Mouse (Mus musculus): ENCODE results near the gene Vstm2b.

The Vstm2b gene

DNA sequence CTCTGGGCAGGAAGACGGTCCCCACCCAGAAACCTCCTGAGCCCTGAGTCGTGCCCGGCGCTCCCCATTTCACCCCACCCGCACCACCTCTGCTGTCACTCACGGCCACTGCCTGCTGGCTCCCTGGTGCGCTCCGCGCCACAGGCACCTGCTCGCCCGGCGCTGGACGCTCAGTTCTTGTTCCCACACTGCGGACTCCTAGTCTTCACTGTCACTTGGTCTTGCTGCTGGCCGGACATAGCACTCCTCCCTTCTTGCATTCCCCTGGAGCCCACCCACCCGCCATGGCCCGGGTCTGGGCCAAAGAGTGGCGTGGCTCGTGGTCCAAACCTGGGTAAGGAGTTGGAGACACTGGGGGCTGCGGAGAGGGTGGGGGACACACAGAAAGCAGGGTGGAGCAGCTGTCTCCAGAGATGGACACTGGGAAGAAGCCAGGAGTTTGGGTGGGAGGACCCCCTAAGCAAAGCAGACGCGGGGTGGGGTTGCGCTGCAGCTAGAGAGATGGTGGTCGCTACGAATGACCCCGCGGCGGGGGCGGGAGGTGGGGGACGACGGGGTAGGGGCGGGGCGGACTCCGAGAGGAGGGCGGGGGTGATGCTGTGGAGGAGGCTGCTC lies at the start of gene Vstm2b:
Gene Vstm2b (plus strand): TSS at position 233 of the 615 bp plus-strand sequence.
- no peak for DNase-seq (ENCODE audit: low spot score in 2 of 2)

DNA sequence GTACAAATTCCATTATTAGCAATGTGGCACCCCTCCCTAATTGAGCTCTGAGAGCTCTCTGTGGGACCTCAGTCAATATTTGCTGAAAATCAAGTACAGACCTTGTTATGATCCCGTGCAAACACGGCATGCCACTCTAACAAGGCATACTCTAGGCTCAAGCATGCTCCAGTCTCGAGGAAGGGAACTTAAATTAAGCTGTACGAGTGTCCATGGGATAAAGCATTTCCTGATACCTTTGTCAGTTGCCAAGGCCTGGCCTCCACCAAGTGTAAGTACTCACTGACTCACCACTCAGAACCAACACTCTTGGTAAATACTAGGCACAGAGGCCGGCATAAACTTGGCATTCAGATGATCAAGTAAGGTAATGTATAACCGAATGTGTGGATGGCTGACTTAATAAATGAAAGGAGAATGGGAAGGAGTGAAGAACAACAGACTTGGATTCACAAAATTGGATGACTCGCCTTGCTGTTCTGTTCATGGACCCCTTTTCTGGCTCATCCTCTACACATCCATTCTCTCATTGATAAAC lies 42.0 kb upstream of the Vstm2b start:
- no peak for DNase-seq (ENCODE audit: low spot score in 2 of 2)

DNA sequence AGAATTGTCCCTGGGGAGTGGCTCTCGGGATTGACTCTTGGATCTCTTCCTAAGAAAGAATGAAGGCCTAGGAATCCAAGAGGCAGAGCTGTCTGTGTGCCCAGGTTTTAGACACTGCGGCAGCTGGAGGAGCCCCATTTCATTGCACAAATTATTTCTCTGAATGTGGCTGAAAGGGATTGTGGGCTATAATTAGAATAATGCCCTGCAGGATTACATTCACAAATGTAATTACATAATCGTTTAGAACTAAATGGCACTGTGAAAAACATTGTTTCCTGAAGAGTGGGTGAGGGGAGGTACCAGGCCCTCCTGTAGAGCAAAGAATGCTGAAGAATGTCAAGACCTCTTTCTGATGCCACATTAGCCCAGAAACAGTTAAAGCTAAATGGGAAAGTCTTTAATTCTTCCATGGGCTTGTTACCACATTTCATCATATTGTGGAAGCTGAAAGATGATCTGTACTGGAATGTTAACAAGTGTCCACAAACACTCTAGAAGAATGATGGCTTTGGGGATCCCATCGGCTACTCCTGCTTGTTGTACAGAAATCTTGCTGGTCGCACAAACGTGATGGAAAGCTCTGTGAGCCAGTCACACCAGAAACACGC lies 24.6 kb upstream of the Vstm2b start:
- DNase-seq (ENCODE audit: low spot score in 2 of 2), result no peak

DNA sequence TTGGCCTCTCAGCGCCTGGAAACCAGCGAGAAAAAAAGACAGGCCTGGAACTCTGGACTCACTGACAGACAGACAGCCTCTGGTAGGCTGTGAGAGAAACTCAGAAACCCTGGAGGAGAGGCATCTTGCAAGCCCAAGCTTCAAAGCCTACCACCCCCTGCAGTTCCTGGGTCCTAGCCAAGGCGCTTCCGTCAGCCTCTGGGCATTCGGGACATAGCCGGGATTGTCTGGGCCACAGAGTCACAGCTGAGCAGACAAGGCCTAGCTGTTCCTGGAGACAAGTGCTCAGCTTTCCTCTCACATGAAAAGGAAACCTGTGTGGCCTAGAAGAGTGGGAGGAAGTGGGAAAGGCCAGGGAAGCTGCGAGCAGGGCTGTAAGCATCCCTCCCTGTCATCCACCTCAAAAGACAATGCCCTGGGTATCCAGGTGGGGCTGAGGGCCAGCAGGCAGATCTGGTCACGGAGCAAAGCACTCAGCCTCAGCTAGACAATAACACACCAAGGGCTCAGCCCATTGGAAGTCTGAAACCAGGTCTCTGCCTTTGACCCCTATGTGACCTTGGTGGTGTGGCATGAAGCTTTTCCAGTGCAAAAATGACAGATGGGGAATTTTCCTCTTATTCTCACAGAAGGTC lies 13.2 kb upstream of the Vstm2b start:
- no peak for DNase-seq (ENCODE audit: low spot score in 2 of 2)

DNA sequence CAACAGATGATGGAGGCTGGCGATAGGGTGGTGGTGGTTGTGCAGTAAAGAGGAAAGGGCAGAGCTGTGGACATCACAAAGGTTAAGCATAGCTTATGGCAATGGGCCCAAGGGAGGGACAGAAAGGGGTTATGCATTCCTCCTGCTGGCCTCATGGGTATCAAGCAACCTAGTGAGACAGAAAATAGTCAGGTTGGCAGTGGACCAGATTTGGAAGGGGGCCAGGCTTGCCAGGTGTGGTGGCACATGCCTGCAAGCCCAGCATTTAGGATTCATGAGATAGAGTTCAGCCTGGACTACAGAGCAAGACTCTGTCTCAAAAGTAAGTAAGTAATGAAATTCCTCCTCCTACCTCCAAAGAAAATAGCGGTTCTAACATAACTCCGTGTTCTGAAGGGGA lies 9.8 kb upstream of the Vstm2b start:
- DNase-seq (ENCODE audit: low spot score in 2 of 2), result no peak

DNA sequence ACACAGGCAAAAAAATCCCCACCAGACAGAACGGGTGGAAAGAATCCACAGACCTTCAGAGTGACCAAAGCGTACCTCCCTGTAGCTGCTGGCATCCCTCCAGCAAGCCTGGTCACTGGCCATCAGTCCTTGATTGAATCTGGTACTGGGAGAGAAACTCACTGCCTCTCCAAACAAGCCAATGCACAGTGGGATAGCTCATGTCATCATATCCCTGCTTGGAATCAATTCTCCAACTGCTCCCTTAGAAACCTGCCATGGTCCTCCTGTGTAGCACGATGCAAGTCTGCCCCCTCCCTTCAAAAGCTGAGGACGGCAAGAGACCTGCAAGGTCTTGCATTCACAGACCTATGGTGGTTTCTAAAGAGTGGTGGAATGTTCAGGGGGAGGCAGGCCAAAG lies 1.2 kb upstream of the Vstm2b start:
- DNase-seq (ENCODE audit: low spot score in 2 of 2), result no peak

DNA sequence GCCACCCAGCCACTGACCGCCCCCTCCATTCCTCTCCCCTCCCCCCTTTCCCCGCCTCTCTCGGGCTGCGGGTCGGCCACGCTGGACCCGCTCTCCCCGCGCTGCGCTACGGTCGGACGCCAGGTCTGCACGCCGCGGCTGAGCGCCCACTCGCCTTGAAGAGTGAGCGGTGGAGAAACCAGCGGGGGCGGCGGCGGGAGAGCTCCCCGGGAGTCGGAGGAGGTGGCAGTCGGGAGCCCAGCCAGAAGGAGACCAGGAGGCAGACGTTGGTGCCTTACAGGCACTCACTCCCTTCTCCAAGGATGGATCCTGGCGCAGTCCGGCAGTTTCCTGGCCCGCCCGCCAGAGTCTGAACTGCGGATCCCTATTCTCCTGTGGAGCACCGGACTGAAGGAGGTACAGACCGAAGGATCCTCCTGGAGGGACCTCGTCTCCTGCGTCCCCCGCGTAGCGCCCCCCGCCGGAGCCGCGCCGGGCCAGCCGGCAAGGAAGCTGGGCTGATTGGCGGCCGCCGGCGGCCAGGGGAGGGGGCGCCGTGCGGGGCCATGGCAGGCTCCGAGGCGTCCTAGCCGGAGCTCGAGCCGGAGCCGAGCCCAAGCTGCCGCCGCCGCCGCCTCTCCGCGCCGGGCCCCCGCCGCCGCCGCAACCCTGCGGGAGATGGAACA lies 715 bp downstream of the Vstm2b start:
- peak in 1 of 2 experiments; percentile 6 for DNase-seq (ENCODE audit: low spot score in 2 of 2)

DNA sequence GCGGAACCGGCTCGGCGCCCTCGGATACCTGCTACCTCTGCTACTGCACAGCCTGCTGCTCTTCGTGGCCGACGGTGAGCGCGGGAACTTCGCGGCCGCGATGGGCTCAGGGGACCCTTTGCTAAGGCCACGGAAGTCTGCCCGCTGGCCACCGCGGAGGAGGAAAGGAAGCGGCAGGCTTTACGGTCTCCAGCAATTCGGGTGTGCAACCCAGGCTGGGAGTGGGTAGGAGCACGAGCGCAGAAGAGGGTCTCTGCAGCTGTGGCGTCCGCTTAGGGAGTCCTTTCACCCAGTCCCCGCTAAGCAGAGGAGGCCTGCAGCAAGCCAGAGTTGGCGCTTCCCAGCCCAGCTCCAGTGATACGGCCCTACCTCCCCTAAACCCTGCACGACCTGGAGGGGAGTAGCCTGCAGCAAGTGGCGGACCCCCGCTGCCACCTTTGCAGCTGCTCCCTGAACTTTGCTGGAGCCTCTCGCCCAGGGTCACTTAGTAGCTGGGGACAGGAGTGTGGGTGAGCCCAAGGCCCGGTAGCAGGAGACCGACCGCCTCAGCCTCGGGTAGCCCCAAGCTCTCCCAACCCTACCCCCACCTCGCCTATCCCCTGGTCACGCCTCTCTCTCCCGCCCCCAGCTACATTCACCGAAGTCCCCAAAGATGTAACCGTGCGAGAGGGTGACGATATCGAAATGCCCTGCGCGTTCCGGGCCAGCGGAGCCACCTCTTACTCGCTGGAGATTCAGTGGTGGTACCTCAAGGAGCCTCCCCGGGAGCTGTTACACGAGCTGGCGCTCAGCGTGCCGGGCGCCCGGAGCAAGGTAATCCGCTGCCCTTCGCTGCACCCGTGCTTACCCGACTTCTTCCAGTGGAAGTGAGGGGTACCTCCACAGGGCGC lies 1.5 kb downstream of the Vstm2b start:
- DNase-seq (ENCODE audit: low spot score in 2 of 2), result peak in 1 of 2 experiments; percentile 3

DNA sequence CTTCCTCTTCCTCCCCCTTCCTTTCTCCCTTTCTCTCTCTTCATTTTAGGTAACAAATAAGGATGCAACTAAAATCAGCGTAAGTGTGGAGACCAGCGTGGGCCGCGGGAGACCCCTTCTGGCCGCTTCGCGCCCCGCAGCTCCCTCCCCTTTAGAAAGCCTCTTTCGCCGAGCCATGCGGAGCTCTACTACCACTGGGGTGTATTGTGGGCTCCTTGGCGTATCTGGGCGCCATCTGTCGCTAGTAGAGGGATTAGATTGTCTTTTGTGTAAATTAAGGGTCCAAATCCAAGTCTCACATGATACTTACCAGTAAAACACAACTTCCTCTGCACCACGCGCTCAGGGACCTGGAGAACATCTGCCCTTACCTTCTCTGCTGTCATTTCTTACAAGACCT lies 3.1 kb downstream of the Vstm2b start:
- DNase-seq (ENCODE audit: low spot score in 2 of 2), result peak in 1 of 2 experiments; percentile 25

DNA sequence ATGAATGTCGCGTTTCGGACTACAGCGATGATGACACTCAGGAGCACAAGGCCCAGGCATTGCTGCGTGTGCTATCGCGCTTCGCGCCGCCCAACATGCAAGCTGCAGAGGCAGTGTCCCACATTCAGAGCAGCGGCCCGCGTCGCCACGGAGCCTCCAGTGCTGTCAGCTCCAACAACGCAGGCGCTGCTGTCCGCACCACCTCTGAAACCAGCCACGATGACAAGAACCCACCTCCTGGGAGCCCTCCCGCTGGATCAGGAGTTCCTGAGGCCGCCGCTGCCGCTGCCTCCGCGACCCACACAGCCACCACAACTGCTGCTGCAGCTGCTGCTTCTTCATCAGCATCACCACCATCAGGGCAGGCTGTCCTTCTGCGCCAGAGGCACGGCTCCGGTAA lies 4.4 kb downstream of the Vstm2b start:
- DNase-seq (ENCODE audit: low spot score in 2 of 2), result no peak

DNA sequence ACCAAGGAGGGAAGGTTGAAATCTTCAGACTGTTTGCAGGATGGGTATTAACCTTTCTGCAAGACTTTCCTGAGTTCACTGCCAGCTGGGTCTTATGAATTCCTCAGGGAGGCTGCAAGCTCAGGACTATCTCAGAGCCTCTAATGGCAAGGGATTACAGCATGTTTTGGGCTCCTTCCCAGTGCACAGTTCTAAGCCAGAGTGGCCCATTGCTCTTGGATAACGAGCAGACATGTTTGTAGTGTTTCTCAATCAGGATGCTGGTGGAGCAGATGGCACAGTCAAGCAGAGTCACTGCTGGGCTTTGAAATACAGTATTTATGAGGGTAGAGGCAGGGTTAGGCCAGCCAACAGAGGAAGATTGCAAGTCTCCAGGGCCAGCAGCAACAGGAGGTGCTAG lies 8.4 kb downstream of the Vstm2b start:
- peak in 1 of 2 experiments; percentile 9 for DNase-seq (ENCODE audit: low spot score in 2 of 2)

DNA sequence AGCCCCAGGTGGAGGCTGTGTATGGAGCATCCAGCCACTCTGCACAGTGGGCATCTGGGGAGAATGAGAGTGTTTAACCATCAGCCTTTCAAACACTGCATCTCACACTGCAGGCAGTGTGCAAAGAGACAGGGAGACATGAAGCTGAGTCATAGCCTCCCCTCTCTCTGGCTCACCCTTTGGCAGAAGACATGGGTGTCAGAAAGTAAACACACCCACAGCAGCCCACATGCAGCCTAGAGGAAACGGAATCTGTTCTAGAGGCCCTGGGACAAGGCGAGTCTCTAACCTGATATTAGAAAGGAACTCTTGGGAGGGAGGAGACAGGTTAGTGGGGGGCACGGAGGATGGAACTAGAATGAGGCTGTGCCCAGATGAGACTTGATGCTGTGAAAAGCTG lies 18.6 kb downstream of the Vstm2b start:
- DNase-seq (ENCODE audit: low spot score in 2 of 2), result no peak

DNA sequence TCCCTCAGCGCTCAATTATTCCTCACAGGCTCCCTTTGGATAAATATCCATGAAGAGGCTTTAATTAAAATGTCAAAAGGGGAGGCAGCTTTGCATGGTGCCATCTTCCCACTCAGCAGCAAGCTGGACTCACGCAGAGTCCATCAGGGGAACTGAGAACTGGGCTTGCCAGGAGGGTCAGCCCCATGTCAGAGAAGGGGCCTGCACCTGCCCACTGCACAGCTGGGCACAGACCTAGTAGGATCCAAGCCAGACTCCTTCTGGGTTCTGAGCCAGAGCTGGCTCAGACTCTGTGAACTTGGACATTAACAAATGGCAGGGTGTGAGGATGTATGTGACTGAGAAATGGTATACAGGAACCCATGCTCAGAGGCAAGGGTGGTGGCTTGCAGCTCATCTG lies 22.0 kb downstream of the Vstm2b start:
- DNase-seq (ENCODE audit: low spot score in 2 of 2), result no peak

DNA sequence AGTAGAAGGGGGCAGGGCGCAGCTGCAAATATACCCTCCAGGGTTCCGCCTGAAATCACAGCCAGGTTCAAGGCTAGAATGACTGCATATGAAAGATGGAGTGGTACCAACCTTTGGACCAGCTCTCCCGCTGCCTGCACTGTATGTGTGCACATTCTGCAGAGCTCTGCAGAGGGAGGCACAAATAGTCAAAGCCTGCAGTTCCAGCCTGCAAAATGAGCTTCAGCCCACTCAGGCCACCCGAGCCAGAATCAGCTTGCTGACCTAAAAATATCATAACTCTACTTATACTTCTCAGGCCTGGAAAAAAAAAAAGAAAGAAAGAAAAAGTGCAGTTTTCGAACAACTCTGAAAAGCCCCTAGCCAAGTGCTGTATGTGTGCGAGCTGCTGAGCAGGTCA lies 23.2 kb downstream of the Vstm2b start:
- no peak for DNase-seq (ENCODE audit: low spot score in 2 of 2)

DNA sequence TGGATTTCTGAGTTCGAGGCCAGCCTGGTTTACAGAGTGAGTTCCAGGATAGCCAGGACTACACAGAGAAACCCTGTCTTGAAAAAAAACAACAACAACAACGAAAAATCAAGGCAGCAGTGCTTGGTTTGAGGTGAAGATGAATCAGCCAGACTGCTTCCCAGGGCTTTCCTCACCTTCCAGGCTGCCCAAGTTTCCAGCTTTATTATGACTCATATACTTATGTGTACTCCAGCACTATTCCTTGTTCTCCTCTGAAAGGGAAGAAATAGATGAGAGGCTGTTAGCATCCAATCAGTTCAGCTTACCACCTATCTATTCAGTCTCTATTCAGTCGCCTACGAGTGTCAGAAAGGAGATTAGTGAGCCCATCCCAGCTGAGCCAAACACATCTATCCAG lies 24.7 kb downstream of the Vstm2b start:
- no peak for DNase-seq (ENCODE audit: low spot score in 2 of 2)

DNA sequence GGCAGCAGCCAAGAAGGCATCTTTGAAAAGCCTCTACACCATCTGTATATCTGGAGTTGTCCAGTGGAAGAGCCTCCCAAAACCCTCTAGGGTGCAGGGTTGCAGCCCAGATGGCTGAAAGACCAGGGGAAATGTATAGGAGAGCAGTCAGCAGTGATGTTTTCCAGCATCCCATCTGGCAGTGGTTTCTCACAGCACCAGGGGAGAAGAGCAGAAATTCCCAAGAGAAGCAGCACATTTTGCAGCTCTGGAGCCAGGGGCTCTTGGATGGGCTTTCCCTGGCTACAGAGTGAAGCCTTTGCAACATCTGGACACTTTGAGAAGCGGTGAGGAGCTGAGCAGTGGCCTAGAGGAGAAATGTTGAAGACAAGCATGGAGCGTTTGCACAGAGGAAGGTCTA lies 30.3 kb downstream of the Vstm2b start:
- no peak for DNase-seq (ENCODE audit: low spot score in 2 of 2)

DNA sequence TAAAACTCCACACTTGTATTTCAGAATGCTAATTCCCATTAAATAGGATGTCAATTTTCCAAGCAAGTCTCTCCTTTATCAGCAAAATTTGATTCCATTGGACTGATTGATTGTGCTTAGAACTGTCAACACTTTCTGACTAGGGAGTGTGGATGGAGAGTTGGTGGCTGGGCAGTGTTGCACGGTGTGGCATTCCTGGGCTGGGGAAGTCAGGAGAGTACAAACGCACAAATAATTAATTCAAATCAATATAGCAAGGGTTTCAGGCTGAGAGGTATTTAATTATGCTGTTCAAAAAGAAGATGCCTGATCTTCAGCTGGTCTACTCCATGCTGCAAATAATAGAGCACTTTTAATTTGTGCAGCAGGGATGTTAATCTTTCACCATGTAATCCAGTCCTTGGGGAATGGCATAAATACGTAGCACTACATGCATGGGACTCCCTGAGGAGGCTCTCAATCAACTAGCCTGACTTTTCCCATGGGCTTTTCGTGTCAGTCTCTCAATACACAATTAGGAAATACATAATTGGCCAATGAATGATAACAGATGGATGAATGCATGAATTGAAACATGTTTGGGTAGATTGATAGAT lies 38.6 kb downstream of the Vstm2b start:
- no peak for DNase-seq (ENCODE audit: low spot score in 2 of 2)

DNA sequence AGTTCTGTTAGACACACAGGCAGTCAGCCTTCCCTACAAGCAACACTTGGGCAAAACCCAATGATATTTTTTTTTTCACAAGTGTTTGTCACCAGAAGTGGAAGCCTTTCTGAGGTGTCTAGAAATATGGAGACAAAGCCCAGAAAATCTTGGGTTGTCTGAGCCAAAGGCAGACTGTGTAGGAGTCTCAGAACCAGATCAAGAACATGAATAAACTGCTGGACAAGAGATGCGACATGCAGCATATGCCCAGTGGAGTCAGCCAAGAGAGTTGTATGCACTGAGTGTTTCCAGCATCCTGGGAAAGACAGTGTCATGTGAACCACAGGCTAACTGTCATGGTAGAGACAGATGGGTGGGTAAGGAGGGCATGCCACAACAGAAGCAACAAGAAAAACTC lies 41.2 kb downstream of the Vstm2b start:
- DNase-seq (ENCODE audit: low spot score in 2 of 2), result no peak

DNA sequence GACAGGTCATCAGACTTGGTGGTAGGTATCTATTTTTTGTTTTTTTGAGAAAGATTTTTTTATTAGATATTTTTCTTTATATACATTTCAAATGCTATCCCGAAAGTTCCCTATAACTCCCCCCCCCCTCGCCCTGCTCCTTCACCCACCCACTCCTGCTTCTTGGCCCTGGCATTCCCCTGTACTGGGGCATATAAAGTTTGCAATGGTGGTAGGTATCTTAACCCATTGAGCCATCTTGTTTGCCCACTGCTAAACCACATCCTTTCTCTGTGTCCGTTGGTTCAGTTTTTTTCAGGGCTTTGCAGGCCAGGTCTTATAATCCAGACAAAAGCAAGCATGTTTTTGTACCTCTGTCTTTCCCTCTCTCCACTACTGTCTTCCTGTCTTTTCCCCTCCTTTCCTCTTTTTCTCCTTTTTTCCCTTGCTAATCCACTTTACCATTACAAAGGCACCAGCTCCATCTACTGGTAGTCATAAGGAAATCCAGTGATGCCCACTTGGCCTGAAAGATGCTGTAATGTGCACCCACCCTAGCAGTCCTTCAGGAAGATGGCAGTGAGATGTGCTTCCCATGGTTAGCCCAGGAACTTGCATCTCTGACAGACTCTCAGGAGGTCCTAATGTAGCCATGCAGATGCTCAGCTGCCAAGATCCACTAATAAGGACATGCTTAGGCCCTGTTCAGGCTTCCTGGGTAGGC lies 44.3 kb downstream of the Vstm2b start:
- DNase-seq (ENCODE audit: low spot score in 2 of 2), result no peak

Data from urinary bladder, adult 18-20 months (tissue).